Mouse (Mus musculus) forebrain, embryonic 13.5 days (tissue): ENCODE measurements at regions not wholly inside any gene's neighbourhood (a gene's known extent, or its start where the extent isn't known, plus 50 kb on each side); places are given as distances from the start of the nearest gene placed in this dataset.

Experiments used
- ATAC-seq: fragments of 200-750 bp; cut with Nextera tagmentation; 2 replicates; pipeline ENCODE4 v1.8.0; 2017
- H3K27ac ChIP-seq: fragments of 300-500 bp; sonication (generic); 2 replicates; pipeline ENCODE4 v1.5.1; 2015; ENCODE audit warnings: inconsistent platforms, mild to moderate bottlenecking, moderate library complexity
- H3K27me3 ChIP-seq: fragments of 300-500 bp; sonication (generic); 2 replicates; pipeline ENCODE4 v1.6.1; 2015; ENCODE audit warnings: mild to moderate bottlenecking, inconsistent platforms
- H3K36me3 ChIP-seq: fragments of 300-500 bp; sonication (generic); 2 replicates; pipeline ENCODE4 v1.6.1; 2015; ENCODE audit warnings: mild to moderate bottlenecking, inconsistent platforms; ENCODE audit not compliant: poor library complexity, severe bottlenecking
- H3K4me1 ChIP-seq: fragments of 300-500 bp; sonication (generic); 2 replicates; pipeline ENCODE4 v1.6.1; 2015; ENCODE audit warnings: inconsistent platforms
- H3K4me2 ChIP-seq: fragments of 300-500 bp; sonication (generic); 2 replicates; pipeline ENCODE4 v1.6.1; 2015; ENCODE audit warnings: inconsistent platforms, mild to moderate bottlenecking, moderate library complexity
- H3K4me3 ChIP-seq: fragments of 300-500 bp; sonication (generic); 2 replicates; pipeline ENCODE4 v1.5.1; 2015; ENCODE audit warnings: mild to moderate bottlenecking, inconsistent platforms
- H3K9ac ChIP-seq: fragments of 300-500 bp; sonication (generic); 2 replicates; pipeline ENCODE4 v1.6.1; 2015; ENCODE audit warnings: mild to moderate bottlenecking, inconsistent platforms
- H3K9me3 ChIP-seq: fragments of 300-500 bp; sonication (generic); replicated peaks from 2 replicates; pipeline ENCODE4 v1.6.1; 2016; ENCODE audit warnings: inconsistent platforms
- WGBS: fragments of 180-500 bp; shearing (Covaris S2); methylation state at CpG from one replicate; pipeline ENCODE4 v1.1.7; 2015; 5-methylcytosine and 5-hydroxymethylcytosine counted together

DNA sequence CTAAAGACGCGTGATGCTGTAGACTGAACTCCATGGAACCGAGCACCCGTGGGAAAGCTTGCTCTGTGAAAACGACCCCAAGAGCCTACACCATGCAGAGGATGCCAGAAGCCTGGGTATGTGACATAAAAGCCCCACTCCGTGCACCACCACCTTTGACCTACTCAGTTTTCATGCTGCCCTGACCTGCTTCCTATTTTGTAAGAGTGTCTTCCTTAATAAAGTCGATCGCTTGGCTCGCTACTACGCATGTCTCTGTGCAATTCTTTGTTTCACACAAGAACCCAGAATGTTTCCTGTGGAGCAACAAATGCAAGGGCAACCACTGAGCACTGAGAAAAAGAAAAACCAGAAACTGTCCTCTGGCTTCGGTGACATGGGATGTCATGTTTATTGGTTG is 60.5 kb downstream of the Sec61b start:
- 83% methylated on average over 11 of the region's 11 CpGs for WGBS
- Histone ChIP-seq H3K4me1 (no peaks in the 10 kb centered on the region), H3K9ac (no peak overlapping the region), H3K4me2 (no peak overlapping the region), H3K27ac (no peak overlapping the region), H3K4me3 (no peak overlapping the region), H3K36me3 (no peaks in the 10 kb centered on the region), H3K27me3 (no peaks in the 10 kb centered on the region), H3K9me3 (no peaks in the 10 kb centered on the region)
- no peak for ATAC-seq

DNA sequence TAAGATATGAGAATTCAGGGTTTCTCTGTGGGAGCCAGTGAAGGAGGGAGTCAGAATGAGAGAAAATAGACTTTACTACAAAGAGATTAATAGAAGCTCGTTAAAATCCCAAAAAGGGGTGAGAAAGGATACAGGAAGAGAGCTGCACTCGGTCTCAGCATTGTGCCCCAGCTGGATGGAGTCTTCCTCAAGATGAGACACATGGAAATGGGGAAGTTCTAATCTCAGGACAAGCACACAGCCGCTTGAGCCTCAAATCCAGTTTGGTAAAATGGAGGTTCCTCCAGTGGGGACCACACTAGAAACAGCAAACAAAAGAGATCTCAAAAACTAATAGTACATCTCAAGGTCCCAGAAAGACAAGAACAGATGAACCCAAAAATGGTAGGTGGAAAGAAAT is 93.2 kb downstream of the Sec61b start:
- H3K4me1 ChIP-seq, result no peaks in the 10 kb centered on the region
- no peaks in the 10 kb centered on the region for H3K27me3 ChIP-seq
- H3K9ac ChIP-seq, result no peak overlapping the region
- 50% methylated on average over 3 of the region's 3 CpGs for WGBS
- ATAC-seq, result no peak
- H3K36me3 ChIP-seq, result no peaks in the 10 kb centered on the region
- no peak overlapping the region for H3K4me2 ChIP-seq
- no peaks in the 10 kb centered on the region for H3K9me3 ChIP-seq
- H3K4me3 ChIP-seq, result no peak overlapping the region
- no peak overlapping the region for H3K27ac ChIP-seq

DNA sequence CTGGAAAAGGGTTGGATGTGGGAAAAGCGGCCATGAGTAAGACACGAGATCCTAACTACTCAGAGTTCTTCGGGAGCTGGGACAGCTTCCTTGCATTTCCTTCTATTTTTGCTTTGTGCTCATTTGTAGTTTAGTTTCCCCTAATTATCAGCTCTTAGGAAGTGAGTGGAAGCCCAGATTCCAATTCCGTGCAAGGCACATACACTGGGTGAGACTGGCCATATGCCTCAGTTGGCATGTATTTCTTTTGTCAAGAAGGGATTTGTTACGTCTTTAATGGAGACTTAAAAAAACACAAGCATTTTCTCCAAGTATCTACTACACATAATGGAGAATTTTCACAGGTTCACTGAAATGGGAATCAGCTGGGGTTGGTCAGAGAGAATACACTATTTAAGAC is 96.4 kb downstream of the Sec61b start:
- no peak overlapping the region for H3K4me2 ChIP-seq
- no peaks in the 10 kb centered on the region for H3K27me3 ChIP-seq
- ATAC-seq, result no peak
- no peak overlapping the region for H3K4me3 ChIP-seq
- no peak overlapping the region for H3K27ac ChIP-seq
- no peaks in the 10 kb centered on the region for H3K4me1 ChIP-seq
- WGBS, result 83% methylated on average over 5 of the region's 5 CpGs
- no peaks in the 10 kb centered on the region for H3K9me3 ChIP-seq
- no peak overlapping the region for H3K9ac ChIP-seq
- H3K36me3 ChIP-seq, result no peaks in the 10 kb centered on the region

DNA sequence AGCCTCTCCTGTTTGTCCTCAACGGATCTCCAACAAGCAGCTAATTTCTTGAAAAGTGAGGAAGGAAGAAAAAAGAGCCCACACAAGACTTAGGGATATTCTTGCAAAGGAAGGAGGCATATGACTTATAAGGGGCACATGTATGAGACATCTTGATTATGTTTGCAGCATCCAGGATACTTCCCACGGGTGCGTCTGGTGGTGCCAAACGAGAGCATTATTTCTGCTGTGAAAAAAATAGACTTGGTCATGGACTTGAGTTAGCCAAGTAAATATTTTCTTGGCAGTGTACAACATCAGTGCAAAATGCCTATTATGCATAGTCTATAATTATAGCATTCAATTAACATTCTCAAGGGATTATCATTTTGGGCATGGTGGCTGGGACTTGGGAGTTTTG is 101.6 kb downstream of the Sec61b start:
- H3K9me3 ChIP-seq, result no peaks in the 10 kb centered on the region
- WGBS, result 81% methylated on average over 4 of the region's 4 CpGs
- H3K4me3 ChIP-seq, result no peak overlapping the region
- H3K27me3 ChIP-seq, result no peaks in the 10 kb centered on the region
- ATAC-seq, result no peak
- H3K36me3 ChIP-seq, result no peaks in the 10 kb centered on the region
- H3K4me1 ChIP-seq, result no peaks in the 10 kb centered on the region
- H3K4me2 ChIP-seq, result no peak overlapping the region
- H3K27ac ChIP-seq, result no peak overlapping the region
- H3K9ac ChIP-seq, result no peak overlapping the region

DNA sequence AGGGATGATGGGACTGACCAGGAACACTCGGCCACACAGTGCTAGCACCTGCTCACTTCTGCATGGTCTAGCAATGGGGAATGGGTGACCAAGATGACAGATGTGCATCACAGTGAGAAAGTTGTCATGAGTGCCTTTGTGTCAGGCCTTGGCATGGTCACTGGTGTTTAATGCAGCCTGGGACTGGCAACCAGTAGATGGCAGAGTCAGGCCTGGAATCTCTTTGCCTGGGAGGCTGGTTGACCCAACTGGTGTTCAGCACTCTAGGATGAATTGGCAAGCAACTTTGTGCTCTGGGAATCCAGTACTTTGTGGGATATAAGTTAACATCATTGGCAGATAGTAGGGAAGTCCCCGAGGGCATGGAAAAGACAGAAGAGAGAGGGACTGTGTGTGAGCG is 103.0 kb downstream of the Sec61b start:
- 94% methylated on average over 3 of the region's 3 CpGs for WGBS
- H3K27me3 ChIP-seq, result no peaks in the 10 kb centered on the region
- H3K4me1 ChIP-seq, result no peaks in the 10 kb centered on the region
- H3K36me3 ChIP-seq, result no peaks in the 10 kb centered on the region
- no peak overlapping the region for H3K27ac ChIP-seq
- peak; percentile 27; the same call in 1 of the 2 replicates for ATAC-seq
- no peak overlapping the region for H3K4me3 ChIP-seq
- H3K4me2 ChIP-seq, result no peak overlapping the region
- H3K9me3 ChIP-seq, result no peaks in the 10 kb centered on the region
- no peak overlapping the region for H3K9ac ChIP-seq

DNA sequence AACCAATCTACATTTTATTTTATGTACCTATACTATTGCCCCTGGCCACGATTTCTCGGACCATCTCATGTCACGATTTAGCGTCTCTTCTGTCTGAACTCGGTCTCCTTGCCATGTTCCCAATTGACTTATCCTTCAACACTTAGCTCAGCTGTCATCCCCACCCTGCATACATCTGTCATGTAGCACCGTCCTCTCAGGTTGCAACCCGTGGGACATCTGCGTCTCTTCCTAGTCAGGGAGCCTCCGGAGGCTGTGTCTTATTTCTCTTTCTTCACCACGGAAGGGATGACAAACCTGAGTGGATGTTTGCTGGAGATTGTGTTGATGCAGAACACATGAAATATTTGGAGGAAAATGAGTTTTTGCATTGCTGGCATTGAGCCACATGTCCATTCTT is 104.2 kb downstream of the Sec61b start:
- Histone ChIP-seq H3K9me3 (no peaks in the 10 kb centered on the region), H3K36me3 (no peaks in the 10 kb centered on the region), H3K9ac (no peak overlapping the region), H3K4me3 (no peak overlapping the region), H3K4me2 (no peak overlapping the region), H3K27ac (no peak overlapping the region), H3K27me3 (no peaks in the 10 kb centered on the region), H3K4me1 (no peaks in the 10 kb centered on the region)
- no peak for ATAC-seq
- WGBS, result 92% methylated on average over 10 of the region's 10 CpGs

DNA sequence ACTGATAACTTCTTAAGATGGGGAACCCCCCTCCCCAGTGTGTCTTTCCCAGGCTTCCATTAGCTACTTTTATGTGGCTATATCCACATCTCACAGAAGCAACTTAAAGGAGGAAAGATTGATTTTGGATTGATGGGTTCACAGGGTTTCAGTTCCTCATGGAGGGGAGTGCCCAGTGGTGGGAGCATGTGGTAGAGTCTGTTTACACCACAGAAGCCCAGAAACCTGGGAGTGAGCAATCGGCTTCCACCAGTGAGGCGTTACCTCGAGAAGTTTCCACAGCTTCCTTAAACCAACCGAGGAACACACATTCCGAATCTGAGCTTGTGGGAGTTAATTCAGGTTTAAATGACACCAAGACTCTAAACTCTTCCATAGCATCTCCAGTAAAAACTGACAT is 106.1 kb downstream of the Sec61b start:
- no peaks in the 10 kb centered on the region for H3K36me3 ChIP-seq
- WGBS, result 95% methylated on average over 5 of the region's 5 CpGs
- no peak overlapping the region for H3K4me2 ChIP-seq
- no peak for ATAC-seq
- H3K9ac ChIP-seq, result no peak overlapping the region
- no peaks in the 10 kb centered on the region for H3K27me3 ChIP-seq
- H3K4me3 ChIP-seq, result no peak overlapping the region
- H3K9me3 ChIP-seq, result no peaks in the 10 kb centered on the region
- no peak overlapping the region for H3K27ac ChIP-seq
- no peaks in the 10 kb centered on the region for H3K4me1 ChIP-seq

DNA sequence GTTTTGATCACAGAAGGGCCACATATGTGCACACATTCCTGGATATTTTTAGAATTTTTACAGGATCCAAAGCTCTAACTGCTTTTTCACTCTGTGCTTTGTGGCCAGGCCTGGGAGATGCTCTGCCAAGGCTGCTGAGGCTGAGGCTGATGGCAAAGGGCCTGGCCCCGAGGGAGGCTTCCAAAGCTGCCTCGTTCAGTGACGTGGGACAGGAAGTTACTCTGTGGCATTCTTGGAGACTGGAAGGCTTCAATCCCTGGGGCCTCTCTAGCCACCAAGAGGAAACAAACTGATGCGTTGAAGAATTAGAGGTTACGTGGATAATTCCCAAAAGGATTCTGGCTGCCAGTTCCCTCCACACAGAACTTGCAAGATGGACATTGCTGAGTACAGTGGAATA is 112.8 kb downstream of the Sec61b start:
- Histone ChIP-seq H3K9ac (no peak overlapping the region), H3K4me1 (no peaks in the 10 kb centered on the region), H3K9me3 (no peaks in the 10 kb centered on the region), H3K4me3 (no peak overlapping the region), H3K4me2 (no peak overlapping the region), H3K27me3 (no peaks in the 10 kb centered on the region), H3K36me3 (no peaks in the 10 kb centered on the region), H3K27ac (no peak overlapping the region)
- 79% methylated on average over 5 of the region's 5 CpGs for WGBS
- no peak for ATAC-seq

DNA sequence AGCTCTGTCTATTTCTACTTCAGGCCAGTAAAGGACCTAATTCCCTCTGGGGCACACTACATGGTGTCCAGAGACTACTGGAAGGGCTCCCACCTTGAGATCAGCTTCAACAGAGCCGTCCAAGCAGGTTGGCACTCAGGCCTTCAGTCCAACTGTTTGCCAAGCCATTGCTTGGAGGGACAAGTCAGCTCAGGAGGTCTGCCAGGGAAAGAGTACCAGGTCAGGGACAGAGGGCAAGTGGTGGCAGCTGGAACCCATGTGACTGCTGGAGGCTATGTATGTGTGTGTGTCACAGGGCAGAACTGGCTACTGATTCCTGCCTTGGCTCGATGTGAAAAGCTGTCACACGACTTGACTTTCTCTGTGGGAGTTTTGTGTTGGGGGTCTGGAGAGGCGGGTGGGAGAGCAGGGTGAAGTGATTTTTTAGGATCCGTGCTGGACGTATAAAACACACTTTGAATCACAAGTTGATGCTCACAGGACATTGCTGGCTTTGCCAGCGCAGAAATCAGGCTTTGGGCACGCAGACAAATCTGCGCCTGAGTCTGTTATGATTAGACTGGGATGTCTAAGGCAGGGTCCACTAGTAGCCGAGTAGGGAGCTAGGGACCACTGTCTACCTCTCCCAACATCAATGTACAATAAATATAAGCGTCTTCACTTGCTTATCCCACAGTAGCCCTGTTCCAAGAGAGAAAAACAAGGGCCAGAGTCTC is 118.0 kb downstream of the Sec61b start:
- Histone ChIP-seq H3K27ac (no peak overlapping the region), H3K4me2 (no peak overlapping the region), H3K9ac (no peak overlapping the region), H3K4me3 (no peak overlapping the region), H3K9me3 (no peaks in the 10 kb centered on the region), H3K36me3 (no peaks in the 10 kb centered on the region), H3K27me3 (no peaks in the 10 kb centered on the region), H3K4me1 (no peaks in the 10 kb centered on the region)
- no peak for ATAC-seq
- 91% methylated on average over 11 of the region's 11 CpGs for WGBS

DNA sequence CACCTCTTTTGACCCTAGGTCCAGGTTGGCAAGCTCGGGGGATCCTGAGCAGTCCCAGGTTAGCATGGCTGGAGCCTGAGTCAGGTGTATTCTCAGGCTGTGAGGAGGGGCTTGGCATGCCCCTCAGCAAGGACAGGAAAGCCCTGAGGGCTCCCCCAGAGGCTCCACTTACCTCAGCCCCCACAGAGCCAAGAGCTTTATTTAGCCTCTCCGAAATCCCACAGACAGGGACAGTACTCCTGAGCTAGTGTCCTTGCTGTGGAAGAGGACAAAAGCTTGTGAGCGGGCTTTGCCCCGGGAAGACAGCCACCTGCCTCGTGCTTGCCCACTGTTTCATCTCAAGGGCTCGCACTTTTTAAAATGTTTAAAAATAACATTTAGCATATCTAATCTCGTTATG is 118.7 kb downstream of the Sec61b start:
- H3K27me3 ChIP-seq, result no peaks in the 10 kb centered on the region
- no peak overlapping the region for H3K9ac ChIP-seq
- no peaks in the 10 kb centered on the region for H3K9me3 ChIP-seq
- H3K4me3 ChIP-seq, result no peak overlapping the region
- no peak for ATAC-seq
- 74% methylated on average over 7 of the region's 7 CpGs for WGBS
- no peak overlapping the region for H3K4me2 ChIP-seq
- H3K4me1 ChIP-seq, result no peaks in the 10 kb centered on the region
- H3K27ac ChIP-seq, result no peak overlapping the region
- H3K36me3 ChIP-seq, result no peaks in the 10 kb centered on the region

DNA sequence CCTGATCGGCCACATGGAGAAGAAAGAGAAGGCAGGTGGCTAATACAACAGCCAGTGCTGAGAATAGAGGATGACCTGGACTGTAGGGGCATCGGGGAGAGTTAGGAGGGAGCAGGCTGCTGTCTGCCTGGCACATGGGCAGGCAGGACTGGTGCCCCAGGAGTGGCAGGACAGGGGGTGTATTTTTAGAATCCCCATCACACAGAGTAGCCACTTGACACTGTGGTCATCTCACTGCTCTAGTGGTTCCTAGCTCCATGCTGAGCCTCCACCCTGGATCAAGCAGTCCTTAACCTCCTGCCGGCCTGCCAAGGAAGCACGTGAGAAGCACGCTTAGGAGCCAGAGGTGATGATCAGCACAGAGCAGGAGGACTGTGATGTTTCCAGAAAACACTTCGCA is 119.7 kb downstream of the Sec61b start:
- H3K27ac ChIP-seq, result no peak overlapping the region
- no peaks in the 10 kb centered on the region for H3K36me3 ChIP-seq
- H3K9me3 ChIP-seq, result no peaks in the 10 kb centered on the region
- 65% methylated on average over 6 of the region's 6 CpGs for WGBS
- H3K4me1 ChIP-seq, result no peaks in the 10 kb centered on the region
- H3K27me3 ChIP-seq, result no peaks in the 10 kb centered on the region
- H3K9ac ChIP-seq, result no peak overlapping the region
- H3K4me2 ChIP-seq, result no peak overlapping the region
- no peak for ATAC-seq
- no peak overlapping the region for H3K4me3 ChIP-seq

DNA sequence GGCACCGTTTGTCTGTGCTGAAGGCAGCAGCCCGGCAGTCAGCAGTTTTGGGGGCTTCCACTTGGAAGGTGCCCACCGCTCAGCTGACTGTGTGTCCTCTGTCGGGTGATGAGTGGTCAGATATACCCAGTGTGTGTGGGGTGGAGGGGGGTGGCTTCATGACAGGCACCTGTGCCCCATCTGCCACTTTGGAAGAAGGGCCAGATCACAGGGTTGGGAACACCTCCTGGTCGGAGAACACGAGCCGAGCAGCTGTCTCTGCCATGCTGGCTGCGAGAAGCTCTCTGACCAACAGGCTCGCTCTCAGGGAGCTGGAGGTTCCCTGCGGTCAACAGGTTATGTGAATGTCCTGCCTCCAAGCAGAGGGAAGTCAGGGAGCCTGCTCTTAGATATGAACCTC is 121.4 kb downstream of the Sec61b start:
- H3K27me3 ChIP-seq, result no peaks in the 10 kb centered on the region
- H3K9me3 ChIP-seq, result no peaks in the 10 kb centered on the region
- no peak for ATAC-seq
- H3K4me2 ChIP-seq, result no peak overlapping the region
- H3K4me1 ChIP-seq, result no peaks in the 10 kb centered on the region
- no peak overlapping the region for H3K27ac ChIP-seq
- no peak overlapping the region for H3K4me3 ChIP-seq
- H3K9ac ChIP-seq, result no peak overlapping the region
- H3K36me3 ChIP-seq, result no peaks in the 10 kb centered on the region
- 91% methylated on average over 10 of the region's 10 CpGs for WGBS

DNA sequence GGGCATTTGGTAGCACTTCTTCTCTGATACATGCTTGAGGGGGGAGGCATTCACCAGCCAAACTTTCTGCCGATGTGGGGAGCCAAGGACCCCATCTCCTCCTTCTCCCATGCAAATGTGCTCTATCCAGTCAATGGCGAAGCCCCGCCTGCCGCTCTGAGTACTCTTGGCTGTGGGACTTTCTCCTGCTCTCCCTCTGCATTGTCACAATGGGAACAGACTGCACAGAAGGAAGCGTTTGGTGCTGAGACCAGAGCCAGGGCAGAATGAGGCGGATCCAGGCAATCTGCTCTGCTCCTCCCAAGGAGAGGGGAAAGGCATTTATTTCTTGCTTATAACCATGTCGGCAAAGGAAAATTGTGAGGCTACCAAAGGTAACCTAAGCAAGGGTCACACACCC is 123.1 kb downstream of the Sec61b start:
- Histone ChIP-seq H3K27me3 (no peaks in the 10 kb centered on the region), H3K4me2 (no peak overlapping the region), H3K4me3 (no peak overlapping the region), H3K4me1 (no peaks in the 10 kb centered on the region), H3K27ac (peak overlapping the region; percentile 1; the same call in 1 of the 2 replicates), H3K9ac (no peak overlapping the region), H3K9me3 (no peaks in the 10 kb centered on the region), H3K36me3 (no peaks in the 10 kb centered on the region)
- ATAC-seq, result peak; percentile 85
- WGBS, result 50% methylated on average over 7 of the region's 7 CpGs
